Comparison of ENCODE assay signal across 27 mouse cellular contexts in the genomic region with DNA sequence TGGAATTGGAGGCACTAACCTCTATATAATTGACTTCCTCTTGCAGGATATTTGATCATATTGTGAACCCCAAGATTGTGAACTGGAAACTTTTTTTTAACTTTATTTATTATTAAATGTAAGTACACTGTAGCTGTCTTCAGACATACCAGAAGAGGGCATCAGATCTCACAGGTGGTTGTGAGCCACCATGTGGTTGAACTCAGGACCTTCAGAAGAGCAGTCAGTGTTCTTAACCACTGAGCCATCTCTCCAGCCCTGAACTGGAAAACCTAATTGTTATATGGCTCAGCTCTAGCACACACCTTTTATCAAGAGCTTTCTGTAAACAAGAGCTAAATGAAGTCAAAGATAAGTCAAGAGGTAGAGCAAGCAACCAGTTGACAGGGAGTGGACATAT. TPM values are rescaled to one million over a fixed set of nuclear protein-coding genes. Genes with fewer than 3 reads are reported as not detected.
DNase-seq lines count a peak whose midpoint lies in the region; ATAC-seq and TF ChIP-seq lines count a peak whose summit lies in the region.
"Had no signal": no experiment of that assay in that cellular context is flagged by ENCODE, and none has a peak within 500 bp of the region (broad histone marks: within the 10 kb centered on the region; RNA-seq: fewer than 3 reads in every experiment).

No protein-coding gene starts in this region.

- no peaks in the 10 kb centered on the region for H3K36me3 ChIP-seq in kidney, adult 2 months (ENCODE audit: control insufficient read depth, insufficient read depth, low read length)
- peaks cover 5% of the 10 kb centered on the region; the same call in 1 of the 2 replicates for H3K36me3 ChIP-seq in midbrain, postnatal 0 days (ENCODE audit: insufficient read depth, low read length)
- H3K36me3 ChIP-seq in midbrain, embryonic 14.5 days (ENCODE audit: control insufficient read depth, insufficient read depth, low read length): peaks cover 4% of the 10 kb centered on the region; the same call in 1 of the 2 replicates
- no peaks in the 10 kb centered on the region for H3K36me3 ChIP-seq in forebrain, embryonic 15.5 days

- H3K27me3 ChIP-seq in kidney, adult 2 months (replicated peaks; ENCODE audit: control insufficient read depth, insufficient read depth, low read length): no peaks in the 10 kb centered on the region
- no peaks in the 10 kb centered on the region for H3K27me3 ChIP-seq in midbrain, postnatal 0 days (ENCODE audit: insufficient read depth, low read length)
- H3K27me3 ChIP-seq in midbrain, embryonic 14.5 days (ENCODE audit: control insufficient read depth, insufficient read depth, low read length): no peaks in the 10 kb centered on the region
- no peaks in the 10 kb centered on the region for H3K27me3 ChIP-seq in forebrain, embryonic 15.5 days
- H3K27me3 ChIP-seq: heart, embryonic 13.5 days; liver, embryonic 13.5 days had no signal

- H3K9ac ChIP-seq in midbrain, postnatal 0 days (replicated peaks; ENCODE audit: low read length, poor library complexity, severe bottlenecking): no peak overlapping the region
- no peak overlapping the region for H3K9ac ChIP-seq in midbrain, embryonic 14.5 days (replicated peaks; ENCODE audit: low read length)
- H3K9ac ChIP-seq in forebrain, embryonic 15.5 days (replicated peaks): no peak overlapping the region
- H3K9ac ChIP-seq: forebrain, postnatal 0 days; heart, embryonic 13.5 days; hindbrain, embryonic 14.5 days; liver, embryonic 13.5 days had no signal

- H3K4me1 ChIP-seq in kidney, adult 2 months (ENCODE audit: control insufficient read depth, insufficient read depth, low read length): no peaks in the 10 kb centered on the region
- H3K4me1 ChIP-seq in midbrain, postnatal 0 days (ENCODE audit: insufficient read depth, low read length): no peaks in the 10 kb centered on the region
- H3K4me1 ChIP-seq in midbrain, embryonic 14.5 days (ENCODE audit: control insufficient read depth, insufficient read depth, low read length): no peaks in the 10 kb centered on the region
- H3K4me1 ChIP-seq in forebrain, embryonic 15.5 days: no peaks in the 10 kb centered on the region
- H3K4me1 ChIP-seq: heart, embryonic 13.5 days had no signal

- ATAC-seq in midbrain, postnatal 0 days (ENCODE audit: low FRiP score): no peak
- no peak for ATAC-seq in midbrain, embryonic 14.5 days (ENCODE audit: low FRiP score, low TSS enrichment)
- ATAC-seq in CD4-positive, CD25-positive, alpha-beta regulatory T cell, adult 4 months: peak; percentile 53
- ATAC-seq in forebrain, embryonic 15.5 days (replicated peaks): no peak
- no peak for ATAC-seq in granulocyte monocyte progenitor cell, adult 5-6 weeks (replicated peaks; ENCODE audit: poor library complexity, severe bottlenecking)
- ATAC-seq: forebrain, postnatal 0 days; midbrain, embryonic 16.5 days had no signal

- H3K27ac ChIP-seq in kidney, adult 2 months (ENCODE audit: insufficient read depth, low read depth, low read length): no peak overlapping the region
- H3K27ac ChIP-seq in midbrain, postnatal 0 days (ENCODE audit: low read depth, low read length): no peak overlapping the region
- no peak overlapping the region for H3K27ac ChIP-seq in midbrain, embryonic 14.5 days (replicated peaks; ENCODE audit: low read depth, low read length)
- H3K27ac ChIP-seq in forebrain, embryonic 15.5 days (replicated peaks): no peak overlapping the region
- H3K27ac ChIP-seq: heart, embryonic 13.5 days; hindbrain, embryonic 14.5 days; liver, embryonic 13.5 days had no signal

- 0 out of 2 replicates have a peak, but pooled peaks have one; percentile 18 for TF ChIP-seq CTCF in kidney, adult 2 months (conservative IDR thresholded peaks at IDR 0.05; ENCODE audit: insufficient read depth, insufficient read length, low read depth, low read length)
- peak; percentile 40 for TF ChIP-seq CTCF in midbrain, postnatal 0 days (IDR thresholded peaks at IDR 0.05)

- DNase-seq in kidney, adult 2 months: no peak
- no peak for DNase-seq in kidney, adult 18-20 months
- DNase-seq in midbrain, postnatal 0 days (ENCODE audit: low spot score): no peak
- no peak for DNase-seq in midbrain, embryonic 14.5 days
- DNase-seq in naive thymus-derived CD4-positive, alpha-beta T cell, adult 2 months (ENCODE audit: low read depth): peak; percentile 71
- DNase-seq: cerebellum, adult 9-10 months; forebrain, postnatal 0 days; kidney, adult 8-10 months; kidney, postnatal 36 days; liver, embryonic 13.5 days; retina, postnatal 1 day; thymus, postnatal 36 days had no signal

- H3K4me2 ChIP-seq in midbrain, postnatal 0 days (ENCODE audit: low read depth, low read length, poor library complexity, severe bottlenecking): no peak overlapping the region
- H3K4me2 ChIP-seq in midbrain, embryonic 14.5 days (ENCODE audit: low read length): no peak overlapping the region
- H3K4me2 ChIP-seq in forebrain, embryonic 15.5 days (replicated peaks): no peak overlapping the region
- H3K4me2 ChIP-seq: heart, embryonic 13.5 days; hindbrain, embryonic 14.5 days; liver, embryonic 13.5 days had no signal

- no peak for TF ChIP-seq POLR2A in kidney, adult 2 months (IDR thresholded peaks at IDR 0.05; ENCODE audit: low read depth, low read length)

- no peaks in the 10 kb centered on the region for H3K9me3 ChIP-seq in midbrain, postnatal 0 days (ENCODE audit: low read length)
- H3K9me3 ChIP-seq in midbrain, embryonic 14.5 days (ENCODE audit: control insufficient read depth, low read length): no peaks in the 10 kb centered on the region
- no peaks in the 10 kb centered on the region for H3K9me3 ChIP-seq in forebrain, embryonic 15.5 days
- H3K9me3 ChIP-seq: heart, embryonic 13.5 days; liver, embryonic 13.5 days had no signal

- no peak overlapping the region for H3K4me3 ChIP-seq in kidney, adult 2 months (ENCODE audit: insufficient read depth, low read depth, low read length)
- H3K4me3 ChIP-seq in midbrain, postnatal 0 days (ENCODE audit: low read depth, low read length): no peak overlapping the region
- H3K4me3 ChIP-seq in midbrain, embryonic 14.5 days (replicated peaks; ENCODE audit: low read depth, low read length): no peak overlapping the region
- H3K4me3 ChIP-seq in forebrain, embryonic 15.5 days: no peak overlapping the region
- H3K4me3 ChIP-seq: heart, embryonic 13.5 days; liver, embryonic 13.5 days had no signal

RNA-seq across cellular contexts. Expression of gene Dusp2, which starts 29.8 kb away (rescaled TPM):
- 1.0 and 5.7 TPM in 2 replicates for polyA plus RNA-seq in kidney, adult 2 months (2012; rRNA removed)
- total RNA-seq in midbrain, postnatal 0 days (2014; rRNA removed): 10.8 and 18.0 TPM in 2 replicates
- polyA plus RNA-seq in midbrain, postnatal 0 days (2015; fragmentation: Nextera tagmentation; extraction: Ambion mirVana): 23.0 and 23.6 TPM in 2 replicates
- polyA plus RNA-seq in midbrain, embryonic 14.5 days (2014; fragmentation: Nextera tagmentation; extraction: Ambion mirVana): 10.1 and 12.7 TPM in 2 replicates
- polyA plus RNA-seq in CD4-positive, CD25-positive, alpha-beta regulatory T cell, adult 4 months (2017; shearing (Covaris generic)): 10 to 100 TPM; 20.1 to 45.4 TPM
- polyA plus RNA-seq in forebrain, embryonic 15.5 days (2015; fragmentation: Nextera tagmentation; extraction: Ambion mirVana): 7.4 and 7.7 TPM in 2 replicates
- total RNA-seq in granulocyte monocyte progenitor cell, adult 5-6 weeks (2014; fragmentation: Nextera tagmentation): 22.3 and 33.3 TPM in 2 replicates
- total RNA-seq in granulocyte monocyte progenitor cell, adult 5-6 weeks (2017): 50.4 and 51.2 TPM in 2 replicates

RNA-seq across cellular contexts. Expression of gene Astl, which starts 32.3 kb away (rescaled TPM):
- not detected in 2 replicates for polyA plus RNA-seq in kidney, adult 2 months (2012; rRNA removed)
- not detected in 2 replicates for total RNA-seq in midbrain, postnatal 0 days (2014; rRNA removed)
- polyA plus RNA-seq in midbrain, postnatal 0 days (2015; fragmentation: Nextera tagmentation; extraction: Ambion mirVana): not detected in 2 replicates
- not detected in 2 replicates for polyA plus RNA-seq in midbrain, embryonic 14.5 days (2014; fragmentation: Nextera tagmentation; extraction: Ambion mirVana)
- under 1 TPM; 0.22 to 0.42 TPM for polyA plus RNA-seq in CD4-positive, CD25-positive, alpha-beta regulatory T cell, adult 4 months (2017; shearing (Covaris generic))
- not detected in 2 replicates for polyA plus RNA-seq in forebrain, embryonic 15.5 days (2015; fragmentation: Nextera tagmentation; extraction: Ambion mirVana)
- total RNA-seq in granulocyte monocyte progenitor cell, adult 5-6 weeks (2014; fragmentation: Nextera tagmentation): 0.60 TPM in 1 of 2 replicates, not detected in the other
- 0.04 and 0.21 TPM in 2 replicates for total RNA-seq in granulocyte monocyte progenitor cell, adult 5-6 weeks (2017)
- total RNA-seq: adrenal gland, adult 18-20 months; forebrain, postnatal 0 days; heart, postnatal 25 days; layer of hippocampus, postnatal 10 days; left cerebral cortex, adult 8-10 months; megakaryocyte-erythroid progenitor cell, adult 5-6 weeks; MEL had no signal
- polyA plus RNA-seq: forebrain, postnatal 0 days; gonadal fat pad, adult 2 months; heart, embryonic 13.5 days; hindbrain, embryonic 14.5 days; limb, embryonic 11.5 days; liver, embryonic 13.5 days; midbrain, embryonic 16.5 days; testis, adult 2 months had no signal

RNA-seq across cellular contexts. Expression of gene Stard7, which starts 36.1 kb away (rescaled TPM):
- 57.2 and 62.2 TPM in 2 replicates for polyA plus RNA-seq in kidney, adult 2 months (2012; rRNA removed)
- 151 and 167 TPM in 2 replicates for total RNA-seq in midbrain, postnatal 0 days (2014; rRNA removed)
- polyA plus RNA-seq in midbrain, postnatal 0 days (2015; fragmentation: Nextera tagmentation; extraction: Ambion mirVana): 100 and 104 TPM in 2 replicates
- polyA plus RNA-seq in midbrain, embryonic 14.5 days (2014; fragmentation: Nextera tagmentation; extraction: Ambion mirVana): 77.1 and 113 TPM in 2 replicates
- 10 to 100 TPM; 28.4 to 32.1 TPM for polyA plus RNA-seq in CD4-positive, CD25-positive, alpha-beta regulatory T cell, adult 4 months (2017; shearing (Covaris generic))
- polyA plus RNA-seq in forebrain, embryonic 15.5 days (2015; fragmentation: Nextera tagmentation; extraction: Ambion mirVana): 94.7 and 99.8 TPM in 2 replicates
- total RNA-seq in granulocyte monocyte progenitor cell, adult 5-6 weeks (2014; fragmentation: Nextera tagmentation): 69.6 and 84.0 TPM in 2 replicates
- 131 and 143 TPM in 2 replicates for total RNA-seq in granulocyte monocyte progenitor cell, adult 5-6 weeks (2017)

RNA-seq across cellular contexts. Expression of gene Adra2b, which starts 56.9 kb away (rescaled TPM):
- 64.7 and 68.2 TPM in 2 replicates for polyA plus RNA-seq in kidney, adult 2 months (2012; rRNA removed)
- total RNA-seq in midbrain, postnatal 0 days (2014; rRNA removed): 0.66 and 0.71 TPM in 2 replicates
- polyA plus RNA-seq in midbrain, postnatal 0 days (2015; fragmentation: Nextera tagmentation; extraction: Ambion mirVana): 0.54 and 0.68 TPM in 2 replicates
- 0.08 TPM in 1 of 2 replicates, not detected in the other for polyA plus RNA-seq in midbrain, embryonic 14.5 days (2014; fragmentation: Nextera tagmentation; extraction: Ambion mirVana)
- not detected for polyA plus RNA-seq in CD4-positive, CD25-positive, alpha-beta regulatory T cell, adult 4 months (2017; shearing (Covaris generic))
- 0.88 and 1.00 TPM in 2 replicates for polyA plus RNA-seq in forebrain, embryonic 15.5 days (2015; fragmentation: Nextera tagmentation; extraction: Ambion mirVana)
- total RNA-seq in granulocyte monocyte progenitor cell, adult 5-6 weeks (2014; fragmentation: Nextera tagmentation): not detected in 2 replicates
- not detected in 2 replicates for total RNA-seq in granulocyte monocyte progenitor cell, adult 5-6 weeks (2017)
- total RNA-seq: megakaryocyte-erythroid progenitor cell, adult 5-6 weeks; MEL had no signal

RNA-seq across cellular contexts. Expression of gene Tmem127, which starts 58.4 kb away (rescaled TPM):
- polyA plus RNA-seq in kidney, adult 2 months (2012; rRNA removed): 90.0 and 105 TPM in 2 replicates
- total RNA-seq in midbrain, postnatal 0 days (2014; rRNA removed): 108 and 131 TPM in 2 replicates
- 74.0 and 75.5 TPM in 2 replicates for polyA plus RNA-seq in midbrain, postnatal 0 days (2015; fragmentation: Nextera tagmentation; extraction: Ambion mirVana)
- 35.0 and 35.4 TPM in 2 replicates for polyA plus RNA-seq in midbrain, embryonic 14.5 days (2014; fragmentation: Nextera tagmentation; extraction: Ambion mirVana)
- 100 to 1,000 TPM in 1 of 2 experiments, 10 to 100 TPM in 1; 75.1 to 118 TPM for polyA plus RNA-seq in CD4-positive, CD25-positive, alpha-beta regulatory T cell, adult 4 months (2017; shearing (Covaris generic))
- 46.4 and 51.0 TPM in 2 replicates for polyA plus RNA-seq in forebrain, embryonic 15.5 days (2015; fragmentation: Nextera tagmentation; extraction: Ambion mirVana)
- 12.8 and 18.8 TPM in 2 replicates for total RNA-seq in granulocyte monocyte progenitor cell, adult 5-6 weeks (2014; fragmentation: Nextera tagmentation)
- total RNA-seq in granulocyte monocyte progenitor cell, adult 5-6 weeks (2017): 32.4 and 41.7 TPM in 2 replicates
